Mouse (Mus musculus) lung, embryonic 14.5 days (tissue): ENCODE results near the gene Fam229b. TPM values are rescaled to one million over a fixed set of nuclear protein-coding genes. Genes with fewer than 3 reads are reported as not detected.

Source experiments
- ATAC-seq: fragments of 200-750 bp; cut with Nextera tagmentation; 2 replicates; pipeline ENCODE4 v1.8.0; 2017; ENCODE audit warnings: mild to moderate bottlenecking, moderate TSS enrichment, moderate library complexity; ENCODE audit not compliant: insufficient read depth
- DNase-seq: peaks from one replicate; pipeline ENCODE4 v3.0.0-alpha.2; 2015
- H3K27ac ChIP-seq: fragments of 300-500 bp; sonication (generic); 2 replicates; pipeline ENCODE4 v1.5.1; 2014; ENCODE audit warnings: low read depth, mild to moderate bottlenecking, moderate library complexity
- H3K27me3 ChIP-seq: fragments of 300-500 bp; sonication (generic); 2 replicates; pipeline ENCODE4 v1.6.1; 2014; ENCODE audit warnings: low read length, control low read depth; ENCODE audit not compliant: insufficient read depth
- H3K36me3 ChIP-seq: fragments of 300-500 bp; sonication (generic); 2 replicates; pipeline ENCODE4 v1.6.1; 2014; ENCODE audit warnings: control low read depth; ENCODE audit not compliant: insufficient read depth
- H3K4me1 ChIP-seq: fragments of 300-500 bp; sonication (generic); 2 replicates; pipeline ENCODE4 v1.6.1; 2014; ENCODE audit warnings: antibody characterized with exemption, control low read depth; ENCODE audit not compliant: insufficient read depth
- H3K4me2 ChIP-seq: fragments of 300-500 bp; sonication (generic); 2 replicates; pipeline ENCODE4 v1.6.1; 2014; ENCODE audit warnings: mild to moderate bottlenecking
- H3K4me3 ChIP-seq: fragments of 300-500 bp; sonication (generic); 2 replicates; pipeline ENCODE4 v1.5.1; 2014; ENCODE audit warnings: low read depth, low read length
- H3K9ac ChIP-seq: fragments of 300-500 bp; sonication (generic); 2 replicates; pipeline ENCODE4 v1.6.1; 2014
- H3K9me3 ChIP-seq: fragments of 300-500 bp; sonication (generic); 2 replicates; pipeline ENCODE4 v1.6.1; 2016; ENCODE audit warnings: low read depth, low read length, control low read depth
- CTCF ChIP-seq: IDR thresholded peaks from 2 replicates; pipeline ENCODE4 v1.5.1; 2016; ENCODE audit warnings: antibody characterized with exemption, low read depth
- WGBS: fragments of 180-500 bp; shearing (Covaris S2); extraction: QIAGEN DNeasy Blood & Tissue Kit; methylation state at CpG from one replicate; pipeline ENCODE4 v1.1.7; 2014; 5-methylcytosine and 5-hydroxymethylcytosine counted together
- polyA plus RNA-seq: library from polyadenylated mRNA; unstranded; fragments of >200 nt; fragmentation: Nextera tagmentation; extraction: Ambion mirVana; gene quantifications from 2 replicates; pipeline ENCODE4 v1.2.1, GENCODE M21; 2014

Gene Fam229b
- polyA plus RNA-seq, 1 experiment from 2014 or later = 9.8 TPM

GRCm38 (mm10) chr10:39161406-39161805 lies 27.7 kb upstream of the Fam229b start:
- Histone ChIP-seq H3K4me2 (no peak overlapping the region), H3K9ac (no peak overlapping the region), H3K27me3 (no peaks in the 10 kb centered on the region), H3K4me1 (no peaks in the 10 kb centered on the region; the same call in 1 of the 2 replicates), H3K27ac (no peak overlapping the region), H3K4me3 (no peak overlapping the region), H3K36me3 (no peaks in the 10 kb centered on the region), H3K9me3 (no peaks in the 10 kb centered on the region)
- TF ChIP-seq CTCF = no peak
- DNase-seq (no peak), ATAC-seq (no peak)
- WGBS = 77% methylated on average over 1 of the region's 1 CpGs

GRCm38 (mm10) chr10:39158306-39158705 lies 24.6 kb upstream of the Fam229b start:
- no peak overlapping the region for H3K4me3 ChIP-seq
- TF ChIP-seq CTCF = no peak; the same call in 1 of the 2 replicates
- WGBS = 54% methylated on average over 12 of the region's 12 CpGs
- no peaks in the 10 kb centered on the region for H3K9me3 ChIP-seq
- ATAC-seq (no peak), DNase-seq (no peak)
- no peaks in the 10 kb centered on the region for H3K36me3 ChIP-seq
- no peak overlapping the region for H3K9ac ChIP-seq
- H3K4me1 ChIP-seq = no peaks in the 10 kb centered on the region
- H3K27ac ChIP-seq = no peak overlapping the region
- no peak overlapping the region for H3K4me2 ChIP-seq
- H3K27me3 ChIP-seq = no peaks in the 10 kb centered on the region

GRCm38 (mm10) chr10:39157321-39157720 lies 23.6 kb upstream of the Fam229b start:
- 91% methylated on average over 1 of the region's 1 CpGs for WGBS
- ATAC-seq (no peak), DNase-seq (no peak)
- no peaks in the 10 kb centered on the region for H3K4me1 ChIP-seq
- no peaks in the 10 kb centered on the region for H3K27me3 ChIP-seq
- no peak for TF ChIP-seq CTCF
- 0 out of 2 replicates have a peak, but pooled peaks cover 7% of the 10 kb centered on the region for H3K36me3 ChIP-seq
- no peak overlapping the region for H3K4me2 ChIP-seq
- H3K4me3 ChIP-seq = no peak overlapping the region
- H3K9me3 ChIP-seq = no peaks in the 10 kb centered on the region
- H3K9ac ChIP-seq = no peak overlapping the region
- H3K27ac ChIP-seq = no peak overlapping the region

GRCm38 (mm10) chr10:39156719-39157118 lies 23.0 kb upstream of the Fam229b start:
- Histone ChIP-seq H3K9me3 (no peaks in the 10 kb centered on the region), H3K27me3 (no peaks in the 10 kb centered on the region), H3K4me3 (no peak overlapping the region), H3K4me2 (no peak overlapping the region), H3K36me3 (0 out of 2 replicates have a peak, but pooled peaks cover 7% of the 10 kb centered on the region), H3K4me1 (no peaks in the 10 kb centered on the region), H3K9ac (no peak overlapping the region), H3K27ac (no peak overlapping the region)
- DNase-seq (no peak), ATAC-seq (no peak)
- 66% methylated on average over 5 of the region's 5 CpGs for WGBS
- TF ChIP-seq CTCF = no peak

- peaks cover 82% of the 10 kb centered on the region for H3K36me3 ChIP-seq
- DNase-seq = no peak
- H3K27me3 ChIP-seq = no peaks in the 10 kb centered on the region
- no peaks in the 10 kb centered on the region for H3K4me1 ChIP-seq
- no peak overlapping the region for H3K4me3 ChIP-seq
- H3K9ac ChIP-seq = no peak overlapping the region
- no peak overlapping the region for H3K4me2 ChIP-seq
- 82% methylated on average over 12 of the region's 12 CpGs for WGBS
- TF ChIP-seq CTCF = no peak
- ATAC-seq = no peak
- no peaks in the 10 kb centered on the region for H3K9me3 ChIP-seq
- no peak overlapping the region for H3K27ac ChIP-seq
Observed at GRCm38 (mm10) chr10:39142216-39142615, 8.5 kb upstream of the Fam229b start.

GRCm38 (mm10) chr10:39141401-39141800 lies 7.7 kb upstream of the Fam229b start:
- peaks cover 75% of the 10 kb centered on the region for H3K36me3 ChIP-seq
- H3K9me3 ChIP-seq = no peaks in the 10 kb centered on the region
- ATAC-seq = no peak
- no peak overlapping the region for H3K4me3 ChIP-seq
- TF ChIP-seq CTCF = no peak
- WGBS = 85% methylated on average over 2 of the region's 2 CpGs
- H3K4me2 ChIP-seq = no peak overlapping the region
- no peak overlapping the region for H3K27ac ChIP-seq
- H3K9ac ChIP-seq = no peak overlapping the region
- H3K4me1 ChIP-seq = no peaks in the 10 kb centered on the region
- H3K27me3 ChIP-seq = no peaks in the 10 kb centered on the region
- DNase-seq = no peak

GRCm38 (mm10) chr10:39140843-39141242 lies 7.1 kb upstream of the Fam229b start:
- no peaks in the 10 kb centered on the region for H3K4me1 ChIP-seq
- no peak for DNase-seq
- H3K27me3 ChIP-seq = no peaks in the 10 kb centered on the region
- H3K27ac ChIP-seq = no peak overlapping the region
- no peak for TF ChIP-seq CTCF
- H3K9ac ChIP-seq = no peak overlapping the region
- no peak overlapping the region for H3K4me3 ChIP-seq
- peaks cover 69% of the 10 kb centered on the region for H3K36me3 ChIP-seq
- WGBS = 60% methylated on average over 14 of the region's 14 CpGs
- no peaks in the 10 kb centered on the region for H3K9me3 ChIP-seq
- no peak for ATAC-seq
- no peak overlapping the region for H3K4me2 ChIP-seq

GRCm38 (mm10) chr10:39138761-39139160 lies 5.0 kb upstream of the Fam229b start:
- DNase-seq (no peak), ATAC-seq (no peak)
- Histone ChIP-seq H3K4me2 (no peak overlapping the region), H3K27ac (no peak overlapping the region), H3K4me3 (no peak overlapping the region), H3K4me1 (no peaks in the 10 kb centered on the region; the same call in 1 of the 2 replicates), H3K9ac (no peak overlapping the region), H3K9me3 (no peaks in the 10 kb centered on the region), H3K27me3 (no peaks in the 10 kb centered on the region), H3K36me3 (peaks cover 51% of the 10 kb centered on the region)
- WGBS = 86% methylated on average over 6 of the region's 6 CpGs
- no peak for TF ChIP-seq CTCF
